Mouse (Mus musculus) lung, postnatal 10 days (tissue): ENCODE results near the gene Gsk3a.
"Not testable (repeated sequence)": the region's sequence is repeated elsewhere in the genome, so short reads cannot be mapped to it uniquely, and the experiment has no call there.

ENCODE experiments used
- DNase-seq: peaks from one replicate; pipeline ENCODE4 v3.0.0; 2021

Gene Gsk3a

GRCm38 (mm10) chr7:25272445-25273258 lies 35.0 kb upstream of the Gsk3a start:
- DNase-seq = peak; percentile 8

GRCm38 (mm10) chr7:25271651-25272444 lies 34.2 kb upstream of the Gsk3a start:
- DNase-seq = no peak

- no peak for DNase-seq
Observed at GRCm38 (mm10) chr7:25270652-25271633, 33.3 kb upstream of the Gsk3a start.

GRCm38 (mm10) chr7:25269545-25270271 lies 32.1 kb upstream of the Gsk3a start:
- peak; percentile 22 for DNase-seq

GRCm38 (mm10) chr7:25269029-25269428 lies 31.4 kb upstream of the Gsk3a start:
- peak; percentile 8 for DNase-seq

GRCm38 (mm10) chr7:25268588-25268987 lies 30.9 kb upstream of the Gsk3a start:
- no peak for DNase-seq

GRCm38 (mm10) chr7:25267751-25268463 lies 30.3 kb upstream of the Gsk3a start:
- peak; percentile 100 for DNase-seq

- DNase-seq = peak; percentile 100
Observed at GRCm38 (mm10) chr7:25267301-25267750, 29.7 kb upstream of the Gsk3a start, which contains the start of gene Cic. Gene Cic, plus strand, starts transcription at chr7:25267704.

GRCm38 (mm10) chr7:25266180-25266962 lies 28.7 kb upstream of the Gsk3a start:
- DNase-seq = no peak

GRCm38 (mm10) chr7:25265743-25266142 lies 28.1 kb upstream of the Gsk3a start:
- DNase-seq = not testable (repeated sequence)

GRCm38 (mm10) chr7:25263968-25264870 lies 26.6 kb upstream of the Gsk3a start:
- no peak for DNase-seq

- no peak for DNase-seq
Observed at GRCm38 (mm10) chr7:25261896-25262295, 24.2 kb upstream of the Gsk3a start.

GRCm38 (mm10) chr7:25251822-25252221 lies 14.2 kb upstream of the Gsk3a start:
- DNase-seq = no peak

GRCm38 (mm10) chr7:25251071-25251791 lies 13.6 kb upstream of the Gsk3a start:
- peak; percentile 92 for DNase-seq

GRCm38 (mm10) chr7:25250141-25250972 lies 12.7 kb upstream of the Gsk3a start, which contains the start of gene Erf:
Gene Erf, minus strand, starts transcription at chr7:25250761.
- peak; percentile 97 for DNase-seq

GRCm38 (mm10) chr7:25249314-25250140 lies 11.9 kb upstream of the Gsk3a start:
- DNase-seq = peak; percentile 88
